Mouse (Mus musculus) lung, adult 2 months (tissue): ENCODE data around the gene Exosc8. TPM values are rescaled to one million over a fixed set of nuclear protein-coding genes. Genes with fewer than 3 reads are reported as not detected.

Experiments
- DNase-seq: peaks from one replicate; pipeline ENCODE4 v3.0.0; 2022
- H3K4me1 ChIP-seq: fragments of 200-500 bp; 2 replicates; pipeline ENCODE4 v1.6.1; 2011; ENCODE audit warnings: low read length; ENCODE audit not compliant: control insufficient read depth, insufficient read depth
- H3K4me3 ChIP-seq: fragments of 200-500 bp; replicated peaks from 2 replicates; pipeline ENCODE3; 2011; ENCODE audit warnings: low read depth, mild to moderate bottlenecking, control low read depth, low read length; ENCODE audit errors: extremely low read depth
- CTCF ChIP-seq: fragments of 200-500 bp; IDR thresholded peaks from 2 replicates; pipeline ENCODE4 v1.5.1; 2011; ENCODE audit warnings: mild to moderate bottlenecking, low read length, control low read depth; ENCODE audit not compliant: insufficient read depth
- POLR2A ChIP-seq: fragments of 200-500 bp; IDR thresholded peaks from 2 replicates; pipeline ENCODE4 v1.6.1; 2011; ENCODE audit warnings: low read depth, mild to moderate bottlenecking, control low read depth, low read length, borderline replicate concordance; ENCODE audit errors: extremely low read depth
- WGBS: fragments of 180-500 bp; shearing (Covaris S2); methylation state at CpG from one replicate; pipeline ENCODE4 v1.1.7; 2018; 5-methylcytosine and 5-hydroxymethylcytosine counted together
- polyA plus RNA-seq: library from polyadenylated mRNA; depleted of rRNA; stranded (reverse); fragments of >200 nt; gene quantifications from 2 replicates; pipeline ENCODE4 v1.2.3, GENCODE M21; 2012

Gene Exosc8
- polyA plus RNA-seq, 1 experiment = 20.3 TPM

DNA sequence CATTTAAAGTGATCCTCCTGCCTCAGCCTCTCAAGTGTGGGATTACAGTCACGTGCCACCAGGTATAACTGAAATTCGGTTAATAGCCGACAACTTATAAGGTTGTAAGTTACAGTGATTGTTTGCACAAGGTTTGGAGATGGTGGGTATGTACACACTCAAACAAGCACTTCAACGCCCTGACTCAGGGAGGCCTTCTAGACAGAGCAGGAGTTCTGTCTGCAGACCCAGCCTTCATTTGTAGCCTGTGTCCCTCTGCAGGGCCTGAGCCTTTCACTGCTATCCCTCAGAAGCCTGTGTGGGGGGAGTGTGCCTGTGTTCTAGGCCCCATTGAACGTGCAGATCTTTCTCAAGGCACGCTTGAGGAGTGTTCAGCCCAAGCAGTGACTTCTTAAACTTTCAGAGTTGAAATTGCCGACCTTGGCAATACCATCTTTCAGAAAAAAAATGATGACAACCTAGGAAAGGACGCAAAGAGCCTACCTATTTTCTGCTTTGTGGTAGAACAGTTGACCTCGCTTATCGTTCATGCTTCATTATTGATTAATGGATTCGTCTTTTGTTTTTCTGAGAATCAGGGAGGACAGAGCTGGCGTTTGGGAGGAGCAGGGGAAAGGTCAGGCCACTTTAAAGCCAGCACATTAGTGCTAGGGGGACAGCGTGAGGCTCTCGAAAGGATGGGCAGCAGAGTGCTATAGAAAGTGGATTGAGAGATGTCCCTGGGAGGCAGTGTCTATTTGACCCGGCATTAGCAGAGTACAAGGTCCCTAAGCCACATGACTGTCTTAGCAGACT, 25.3 kb upstream of the Exosc8 start:
- WGBS = 59% methylated on average over 15 of the region's 15 CpGs
- DNase-seq = no peak
- no peaks in the 10 kb centered on the region for H3K4me1 ChIP-seq
- H3K4me3 ChIP-seq = no peak overlapping the region
- no peak for TF ChIP-seq CTCF
- TF ChIP-seq POLR2A = no peak

DNA sequence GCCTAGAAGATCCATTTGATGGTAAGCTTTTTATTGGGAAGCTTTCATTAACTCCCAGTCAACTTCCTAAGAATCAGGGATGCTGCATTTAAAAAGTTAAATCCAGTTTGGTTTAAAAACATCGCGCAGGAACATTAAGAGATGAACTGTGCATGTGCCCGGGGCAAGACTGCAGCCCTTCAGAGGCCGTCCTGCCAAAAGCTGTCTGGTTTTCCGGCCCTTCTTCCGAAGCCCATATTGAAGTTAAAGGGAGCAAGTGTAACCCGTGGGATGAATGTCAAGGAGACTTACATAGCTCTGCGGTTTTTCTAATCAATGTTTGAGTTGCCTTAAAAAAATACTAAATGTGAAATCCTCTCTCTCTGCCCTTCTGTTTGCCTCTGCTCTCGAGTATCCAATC, 24.0 kb upstream of the Exosc8 start:
- no peak for DNase-seq
- Histone ChIP-seq H3K4me1 (no peaks in the 10 kb centered on the region), H3K4me3 (no peak overlapping the region)
- TF ChIP-seq POLR2A = no peak
- no peak for TF ChIP-seq CTCF
- 67% methylated on average over 9 of the region's 9 CpGs for WGBS

DNA sequence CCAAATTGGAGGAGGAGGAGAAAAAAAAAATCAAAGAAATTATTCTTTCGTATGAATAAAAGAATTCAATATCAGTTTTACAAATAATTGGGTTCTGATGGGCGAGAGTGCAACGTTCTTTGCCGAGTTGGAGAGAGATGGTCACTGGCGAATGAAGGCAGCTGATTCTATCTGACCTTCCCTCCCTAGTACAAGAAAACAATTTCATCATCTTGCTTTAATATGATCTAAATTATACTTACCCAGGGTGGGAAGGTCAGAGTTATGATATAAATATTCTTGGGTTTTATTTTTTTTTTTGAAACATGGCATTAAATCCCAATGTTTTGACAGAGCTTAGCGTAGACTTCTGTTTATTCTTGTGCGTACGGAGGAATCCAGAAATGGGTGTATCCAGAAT, 22.3 kb upstream of the Exosc8 start:
- no peak for TF ChIP-seq CTCF
- no peak for TF ChIP-seq POLR2A
- H3K4me1 ChIP-seq = no peaks in the 10 kb centered on the region
- no peak for DNase-seq
- 76% methylated on average over 8 of the region's 8 CpGs for WGBS
- H3K4me3 ChIP-seq = no peak overlapping the region

- DNase-seq = peak; percentile 35
- Histone ChIP-seq H3K4me3 (peak overlapping the region; percentile 75), H3K4me1 (no peaks in the 10 kb centered on the region)
- WGBS = 3% methylated on average over 11 of the region's 11 CpGs
- no peak for TF ChIP-seq CTCF
- TF ChIP-seq POLR2A = no peak
These were observed 20.9 kb upstream of the Exosc8 start for GRCm38 (mm10) chr3:54756058-54756457.

- DNase-seq = peak; percentile 58
- no peak for TF ChIP-seq CTCF
- TF ChIP-seq POLR2A = no peak
- Histone ChIP-seq H3K4me3 (peak within 1 kb of the TSS; percentile 75), H3K4me1 (no peaks in the 10 kb centered on the region)
- under 1% methylated on average over 66 of the region's 66 CpGs for WGBS
These were observed 20.2 kb upstream of the Exosc8 start, which contains the start of gene Smad9 for GRCm38 (mm10) chr3:54755145-54756041. Smad9 (plus strand) TSS chr3:54755582.

- no peak overlapping the region for H3K4me3 ChIP-seq
- no peak for DNase-seq
- TF ChIP-seq POLR2A (no peak), CTCF (no peak)
- 57% methylated on average over 4 of the region's 4 CpGs for WGBS
- no peaks in the 10 kb centered on the region for H3K4me1 ChIP-seq
These were observed 18.2 kb upstream of the Exosc8 start for GRCm38 (mm10) chr3:54753411-54753810.

- H3K4me1 ChIP-seq = no peaks in the 10 kb centered on the region
- 52% methylated on average over 5 of the region's 5 CpGs for WGBS
- H3K4me3 ChIP-seq = no peak overlapping the region
- DNase-seq = no peak
- TF ChIP-seq CTCF (peak; percentile 42), POLR2A (no peak)
These were observed 10.6 kb upstream of the Exosc8 start for GRCm38 (mm10) chr3:54745799-54746198.

DNA sequence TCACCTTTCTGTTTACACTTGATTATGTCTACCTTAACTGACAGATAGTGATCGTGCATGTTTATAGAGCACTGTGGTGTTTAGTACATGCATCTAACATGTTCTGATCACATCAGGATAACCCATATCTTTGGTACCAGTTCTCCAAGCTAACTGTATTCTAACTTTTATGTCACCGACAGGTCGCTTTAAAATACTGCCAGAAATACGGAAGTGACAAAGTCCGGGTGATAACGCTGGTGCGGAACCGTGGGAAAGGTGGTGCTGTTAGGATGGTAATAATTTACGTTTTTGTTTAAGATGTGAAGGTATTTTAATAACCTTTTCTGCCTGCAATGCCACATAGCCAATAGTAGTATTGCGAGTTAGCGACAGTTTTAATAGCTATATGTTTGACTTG, 6.8 kb upstream of the Exosc8 start:
- no peak overlapping the region for H3K4me3 ChIP-seq
- 96% methylated on average over 11 of the region's 11 CpGs for WGBS
- DNase-seq = no peak
- H3K4me1 ChIP-seq = no peaks in the 10 kb centered on the region
- TF ChIP-seq CTCF = no peak

DNA sequence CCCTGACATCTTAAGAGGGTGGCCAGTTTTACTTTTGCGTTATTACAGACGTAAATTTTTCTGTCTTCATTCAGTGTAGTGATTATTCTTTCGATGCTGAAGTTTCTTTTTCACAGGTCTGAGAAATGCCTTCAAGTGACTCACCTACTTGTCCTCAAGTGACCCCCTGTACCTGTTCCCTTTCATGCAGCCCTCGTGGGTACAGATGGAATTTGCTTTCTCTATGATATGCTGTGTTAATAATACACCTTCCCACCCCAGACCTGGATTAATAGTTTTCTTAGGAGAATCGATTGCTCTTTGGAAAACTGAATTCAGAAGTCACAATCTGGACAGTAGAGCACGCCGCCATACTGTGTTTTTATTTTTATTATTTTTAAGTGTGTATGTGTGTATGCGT, 2.1 kb upstream of the Exosc8 start:
- 82% methylated on average over 8 of the region's 8 CpGs for WGBS
- TF ChIP-seq POLR2A (no peak), CTCF (no peak)
- Histone ChIP-seq H3K4me3 (no peak overlapping the region), H3K4me1 (no peaks in the 10 kb centered on the region)
- DNase-seq = no peak
